Mouse (Mus musculus): ENCODE data around the gene Gli2. TPM values are rescaled to one million over a fixed set of nuclear protein-coding genes. Genes with fewer than 3 reads are reported as not detected.

Gene Gli2
- polyA plus RNA-seq, 1 experiment: not detected

DNA sequence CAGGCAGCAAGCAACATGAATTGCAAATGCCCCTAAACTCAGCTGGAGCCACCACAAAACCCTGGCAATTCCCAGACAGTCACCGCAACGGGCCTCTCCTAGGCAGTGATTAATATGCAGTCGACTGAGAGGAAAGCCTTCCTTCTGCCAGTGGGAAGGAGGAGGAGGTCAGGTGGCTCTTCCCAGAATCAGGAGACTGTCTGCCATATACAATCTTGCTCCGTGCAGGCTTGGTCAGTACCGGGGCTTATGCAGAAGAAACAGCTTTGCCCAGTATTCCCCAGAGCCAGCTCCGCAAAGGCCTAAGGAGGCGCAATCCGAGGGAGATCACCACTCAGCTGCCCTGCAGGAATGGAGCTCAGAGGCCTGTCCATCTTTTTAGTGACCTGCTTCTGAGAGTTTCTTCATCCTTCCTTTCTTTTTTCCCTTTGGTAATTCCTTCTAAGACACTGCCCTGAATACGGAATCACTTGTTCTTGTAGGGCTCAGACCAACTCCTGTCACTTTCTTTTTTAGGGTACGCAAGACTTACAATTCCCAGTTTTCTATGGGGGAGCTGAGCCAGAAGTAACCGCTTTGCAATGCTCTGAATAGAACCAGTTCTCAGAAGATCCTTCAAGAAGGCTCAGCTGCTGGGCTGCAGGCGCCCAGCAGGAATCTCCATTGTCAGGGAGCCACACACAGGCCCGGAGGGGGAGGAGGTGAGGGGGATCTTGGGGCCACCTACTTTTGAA is 142.6 kb downstream of the Gli2 start:
- H3K4me1 ChIP-seq (ENCODE audit: control insufficient read depth, insufficient read depth, low read length): peaks cover 12% of the 10 kb centered on the region
- TF ChIP-seq POLR2A (IDR thresholded peaks at IDR 0.05; ENCODE audit: insufficient read depth, low read depth, low read length) (no peak), CTCF (IDR thresholded peaks at IDR 0.05; ENCODE audit: insufficient read depth, low read depth, low read length) (no peak)
- WGBS: 53% methylated on average over 13 of the region's 13 CpGs
- no peak overlapping the region for H3K4me3 ChIP-seq (ENCODE audit: insufficient read depth, low read depth, low read length)
- H3K27ac ChIP-seq (ENCODE audit: insufficient read depth, low read depth, low read length): no peak overlapping the region

DNA sequence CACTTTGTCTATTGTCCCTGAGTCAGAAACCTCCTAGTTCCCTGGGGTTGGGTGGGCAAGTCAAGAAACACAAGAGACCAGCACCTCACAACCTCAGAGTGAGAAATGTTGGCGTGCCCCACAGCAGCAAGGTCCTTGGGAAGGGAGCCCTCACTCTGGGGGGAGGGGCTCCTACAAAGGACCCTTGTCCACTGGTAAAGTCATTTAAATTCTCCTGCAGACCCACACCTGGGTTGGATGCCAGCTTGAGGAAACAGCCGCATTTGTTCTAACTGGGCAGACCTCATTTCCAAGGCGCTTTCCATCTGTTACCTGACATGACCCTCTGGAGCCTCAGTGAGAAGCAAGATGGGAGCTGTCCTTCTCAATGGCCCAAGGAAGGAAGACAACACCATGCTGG is 144.4 kb downstream of the Gli2 start:
- Histone ChIP-seq H3K27ac (ENCODE audit: insufficient read depth, low read depth, low read length) (no peak overlapping the region), H3K4me3 (ENCODE audit: insufficient read depth, low read depth, low read length) (no peak overlapping the region), H3K4me1 (ENCODE audit: control insufficient read depth, insufficient read depth, low read length) (peaks cover 20% of the 10 kb centered on the region)
- 84% methylated on average over 3 of the region's 3 CpGs for WGBS
- TF ChIP-seq CTCF (IDR thresholded peaks at IDR 0.05; ENCODE audit: insufficient read depth, low read depth, low read length): no peak
- no peak for TF ChIP-seq POLR2A (IDR thresholded peaks at IDR 0.05; ENCODE audit: insufficient read depth, low read depth, low read length)

DNA sequence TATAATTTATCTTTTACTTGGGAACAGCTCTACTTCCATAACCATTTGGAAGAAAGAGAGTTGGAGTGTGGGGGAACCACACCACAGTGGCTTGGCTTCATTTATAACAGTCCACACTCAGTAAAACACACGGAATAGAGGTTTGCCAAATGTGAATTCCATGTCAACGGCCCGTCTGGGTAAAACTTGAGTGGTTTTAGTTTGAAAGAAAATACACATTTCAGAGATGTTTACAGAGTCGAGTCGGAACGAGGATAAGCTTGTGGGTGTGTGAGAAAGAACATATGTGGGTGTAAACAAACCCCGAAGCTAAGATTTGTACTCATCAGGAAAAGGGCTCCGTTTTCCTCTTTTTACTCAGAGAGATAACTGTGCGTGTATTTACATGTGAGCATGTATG is 145.8 kb downstream of the Gli2 start:
- WGBS: 42% methylated on average over 9 of the region's 9 CpGs
- Histone ChIP-seq H3K27ac (ENCODE audit: insufficient read depth, low read depth, low read length) (no peak overlapping the region), H3K4me1 (ENCODE audit: control insufficient read depth, insufficient read depth, low read length) (peaks cover 16% of the 10 kb centered on the region), H3K4me3 (ENCODE audit: insufficient read depth, low read depth, low read length) (no peak overlapping the region)
- TF ChIP-seq CTCF (IDR thresholded peaks at IDR 0.05; ENCODE audit: insufficient read depth, low read depth, low read length) (no peak), POLR2A (IDR thresholded peaks at IDR 0.05; ENCODE audit: insufficient read depth, low read depth, low read length) (no peak)

DNA sequence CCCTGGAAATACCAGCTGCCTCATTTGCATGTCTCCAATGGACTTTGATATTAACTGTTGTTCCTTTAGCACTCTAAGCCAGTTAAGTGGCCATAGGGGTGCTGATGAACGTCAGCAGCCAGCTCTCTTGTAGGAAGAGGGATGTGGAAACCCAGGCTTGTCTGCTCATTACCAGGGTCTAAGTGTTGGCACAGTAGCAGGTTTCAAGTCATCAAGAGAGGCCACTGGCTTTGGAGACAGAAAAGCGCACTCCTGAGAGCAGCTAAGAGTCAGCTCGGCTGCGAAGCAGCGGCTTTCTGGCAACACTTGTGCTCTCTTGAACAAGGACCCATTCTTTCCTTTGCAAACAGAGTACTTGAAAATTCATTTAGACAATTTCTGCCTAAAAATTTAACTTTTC is 148.1 kb downstream of the Gli2 start:
- H3K4me3 ChIP-seq (ENCODE audit: insufficient read depth, low read depth, low read length): no peak overlapping the region
- WGBS: 79% methylated on average over 5 of the region's 5 CpGs
- TF ChIP-seq POLR2A (IDR thresholded peaks at IDR 0.05; ENCODE audit: insufficient read depth, low read depth, low read length) (no peak), CTCF (IDR thresholded peaks at IDR 0.05; ENCODE audit: insufficient read depth, low read depth, low read length) (no peak)
- H3K27ac ChIP-seq (ENCODE audit: insufficient read depth, low read depth, low read length): no peak overlapping the region
- peaks cover 22% of the 10 kb centered on the region for H3K4me1 ChIP-seq (ENCODE audit: control insufficient read depth, insufficient read depth, low read length)

DNA sequence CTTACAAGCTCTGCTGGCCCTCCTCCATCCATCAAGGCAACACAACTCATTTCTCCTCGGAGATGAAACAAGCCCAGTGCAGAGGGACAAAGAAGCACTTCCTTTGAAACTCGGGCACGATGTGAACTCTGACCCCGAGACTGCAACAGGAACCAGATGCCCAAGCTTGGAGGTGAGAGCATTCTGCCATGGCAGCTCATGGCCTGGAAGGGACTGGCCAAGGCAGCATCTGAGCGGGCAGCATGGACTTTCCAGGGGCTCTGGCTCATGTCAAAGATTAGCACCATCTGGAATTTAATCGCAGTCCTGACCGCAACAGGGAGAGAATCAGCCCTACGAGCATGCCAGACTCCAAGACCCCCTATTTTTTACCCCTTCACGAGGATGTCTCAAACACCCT is 148.5 kb downstream of the Gli2 start:
- H3K4me1 ChIP-seq (ENCODE audit: control insufficient read depth, insufficient read depth, low read length): peaks cover 22% of the 10 kb centered on the region
- WGBS: 53% methylated on average over 9 of the region's 9 CpGs
- H3K4me3 ChIP-seq (ENCODE audit: insufficient read depth, low read depth, low read length): no peak overlapping the region
- TF ChIP-seq POLR2A (IDR thresholded peaks at IDR 0.05; ENCODE audit: insufficient read depth, low read depth, low read length) (no peak), CTCF (IDR thresholded peaks at IDR 0.05; ENCODE audit: insufficient read depth, low read depth, low read length) (no peak)
- H3K27ac ChIP-seq (ENCODE audit: insufficient read depth, low read depth, low read length): no peak overlapping the region

DNA sequence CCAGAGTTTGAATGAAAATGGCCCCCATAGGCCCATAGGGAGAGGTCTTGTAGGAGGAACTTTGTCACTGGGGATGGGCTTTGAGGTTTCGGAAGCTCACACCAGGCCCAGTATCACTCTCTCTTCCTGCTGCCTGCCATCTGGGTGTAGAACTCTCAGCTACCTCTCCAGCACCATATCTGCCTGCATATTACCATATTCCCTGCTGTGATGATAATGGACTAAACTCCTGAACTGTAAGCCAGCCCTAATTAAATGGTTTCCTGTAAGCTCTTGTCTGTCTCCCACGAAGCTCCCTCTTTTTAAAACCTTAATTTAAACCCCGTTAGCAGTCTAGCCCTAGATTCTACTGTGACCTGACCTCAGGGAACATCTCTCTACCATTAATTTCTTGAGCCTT is 149.0 kb downstream of the Gli2 start:
- Histone ChIP-seq H3K4me3 (ENCODE audit: insufficient read depth, low read depth, low read length) (no peak overlapping the region), H3K4me1 (ENCODE audit: control insufficient read depth, insufficient read depth, low read length) (peaks cover 22% of the 10 kb centered on the region), H3K27ac (ENCODE audit: insufficient read depth, low read depth, low read length) (no peak overlapping the region)
- TF ChIP-seq CTCF (IDR thresholded peaks at IDR 0.05; ENCODE audit: insufficient read depth, low read depth, low read length): no peak
- no peak for TF ChIP-seq POLR2A (IDR thresholded peaks at IDR 0.05; ENCODE audit: insufficient read depth, low read depth, low read length)
- WGBS: 63% methylated on average over 3 of the region's 3 CpGs

DNA sequence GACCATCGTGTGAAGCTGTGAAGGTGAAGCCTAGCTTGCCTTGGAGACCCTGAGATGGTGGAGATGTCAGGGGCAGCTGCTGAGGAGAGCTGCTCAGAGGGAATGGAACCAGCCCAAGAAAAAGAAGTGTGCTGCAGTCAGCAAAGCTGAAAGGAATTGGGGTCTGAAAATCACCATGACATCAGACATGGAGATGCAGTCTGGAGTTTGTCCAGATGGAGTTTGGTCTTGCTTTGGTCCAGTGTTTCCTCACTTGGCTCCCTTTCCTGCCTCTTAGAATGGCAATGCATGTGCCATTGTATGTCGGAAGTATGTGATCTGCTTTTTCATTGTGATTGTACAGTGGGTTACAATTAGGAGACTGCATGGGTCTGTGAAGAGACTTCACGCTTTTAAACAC is 149.7 kb downstream of the Gli2 start:
- Histone ChIP-seq H3K4me1 (ENCODE audit: control insufficient read depth, insufficient read depth, low read length) (peaks cover 22% of the 10 kb centered on the region), H3K27ac (ENCODE audit: insufficient read depth, low read depth, low read length) (no peak overlapping the region), H3K4me3 (ENCODE audit: insufficient read depth, low read depth, low read length) (no peak overlapping the region)
- TF ChIP-seq CTCF (IDR thresholded peaks at IDR 0.05; ENCODE audit: insufficient read depth, low read depth, low read length): no peak
- TF ChIP-seq POLR2A (IDR thresholded peaks at IDR 0.05; ENCODE audit: insufficient read depth, low read depth, low read length): no peak
- 86% methylated on average over 3 of the region's 3 CpGs for WGBS

DNA sequence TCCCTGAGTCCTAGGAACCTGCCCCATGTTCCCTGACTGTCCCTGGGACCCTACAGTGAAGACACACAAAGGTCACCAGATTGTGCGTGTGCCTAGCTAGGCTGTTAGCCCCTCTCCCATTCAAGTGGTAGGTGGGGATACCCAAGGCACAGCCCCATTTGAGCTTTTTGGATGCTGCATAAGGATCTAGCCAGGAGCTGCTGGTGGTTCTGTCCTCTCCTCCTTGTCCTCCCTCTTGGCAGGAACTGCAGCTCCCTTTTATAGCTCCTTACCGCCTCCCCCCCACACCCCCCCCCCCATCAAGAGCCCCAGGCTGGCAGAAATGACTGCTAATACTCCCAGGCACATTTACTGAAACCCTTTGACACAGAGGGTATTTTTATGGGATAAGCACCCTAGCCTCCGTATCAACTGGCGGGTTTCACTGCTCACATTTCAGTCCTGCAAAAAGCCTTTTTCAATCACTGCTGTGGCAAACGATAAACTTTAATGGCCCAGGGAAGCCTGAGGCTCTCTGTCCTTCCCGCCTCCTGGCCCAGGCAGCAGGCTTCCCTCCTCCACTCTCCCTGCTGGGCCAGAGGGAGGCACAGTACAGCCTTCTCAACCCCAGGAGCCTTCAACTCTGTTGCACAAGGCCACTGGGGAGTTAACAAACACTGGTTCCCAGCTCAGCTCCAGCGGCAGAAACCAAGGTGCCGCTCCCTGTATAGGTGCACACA is 151.4 kb downstream of the Gli2 start:
- TF ChIP-seq CTCF (IDR thresholded peaks at IDR 0.05; ENCODE audit: insufficient read depth, low read depth, low read length) (no peak), POLR2A (IDR thresholded peaks at IDR 0.05; ENCODE audit: insufficient read depth, low read depth, low read length) (no peak)
- WGBS: 52% methylated on average over 8 of the region's 8 CpGs
- Histone ChIP-seq H3K4me3 (ENCODE audit: insufficient read depth, low read depth, low read length) (no peak overlapping the region), H3K27ac (ENCODE audit: insufficient read depth, low read depth, low read length) (no peak overlapping the region), H3K4me1 (ENCODE audit: control insufficient read depth, insufficient read depth, low read length) (peaks cover 20% of the 10 kb centered on the region)

DNA sequence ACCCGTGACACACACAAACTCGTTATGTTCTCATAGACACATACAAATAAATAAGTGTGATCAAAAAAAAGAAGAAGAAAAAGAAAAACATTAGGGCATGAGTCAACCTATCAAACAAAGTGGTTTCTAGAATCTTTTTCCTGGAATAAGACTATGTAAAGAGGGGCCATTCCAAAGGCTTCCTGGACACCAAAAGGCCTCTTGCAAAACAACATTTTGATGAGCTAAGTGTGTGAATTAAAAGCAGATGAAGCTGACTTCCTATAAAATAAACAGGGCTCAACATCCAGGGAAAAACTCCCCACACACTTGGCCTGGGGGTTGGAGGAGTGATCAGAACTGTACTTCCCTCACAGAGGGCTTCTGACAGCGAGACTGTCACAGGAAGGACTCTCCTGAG is 155.1 kb downstream of the Gli2 start:
- peaks cover 12% of the 10 kb centered on the region for H3K4me1 ChIP-seq (ENCODE audit: control insufficient read depth, insufficient read depth, low read length)
- TF ChIP-seq POLR2A (IDR thresholded peaks at IDR 0.05; ENCODE audit: insufficient read depth, low read depth, low read length) (no peak), CTCF (IDR thresholded peaks at IDR 0.05; ENCODE audit: insufficient read depth, low read depth, low read length) (no peak)
- no peak overlapping the region for H3K4me3 ChIP-seq (ENCODE audit: insufficient read depth, low read depth, low read length)
- no peak overlapping the region for H3K27ac ChIP-seq (ENCODE audit: insufficient read depth, low read depth, low read length)
- WGBS: 95% methylated on average over 3 of the region's 3 CpGs

Measured in olfactory bulb, adult 2 months (tissue).